Mouse (Mus musculus) neural tube, embryonic 13.5 days (tissue): ENCODE results near the gene Mef2a. TPM values are rescaled to one million over a fixed set of nuclear protein-coding genes. Genes with fewer than 3 reads are reported as not detected.
A peak's percentile ranks its signal among the peaks of the same experiment; 100 is the strongest.

Experiments used
- ATAC-seq: fragments of 200-750 bp; cut with Nextera tagmentation; 2 replicates; pipeline ENCODE4 v1.8.0; 2017; ENCODE audit warnings: low read depth, mild to moderate bottlenecking, moderate TSS enrichment, moderate library complexity
- H3K27ac ChIP-seq: fragments of 300-500 bp; sonication (generic); replicated peaks from 2 replicates; pipeline ENCODE4 v1.5.1; 2015; ENCODE audit warnings: moderate library complexity, mild to moderate bottlenecking, inconsistent platforms
- H3K27me3 ChIP-seq: fragments of 300-500 bp; sonication (generic); 2 replicates; pipeline ENCODE4 v1.6.1; 2015; ENCODE audit warnings: mild to moderate bottlenecking, inconsistent platforms
- H3K36me3 ChIP-seq: fragments of 300-500 bp; sonication (generic); 2 replicates; pipeline ENCODE4 v1.6.1; 2015; ENCODE audit warnings: mild to moderate bottlenecking, inconsistent platforms
- H3K4me1 ChIP-seq: fragments of 300-500 bp; sonication (generic); replicated peaks from 2 replicates; pipeline ENCODE4 v1.6.1; 2015; ENCODE audit warnings: inconsistent platforms
- H3K4me2 ChIP-seq: fragments of 300-500 bp; sonication (generic); 2 replicates; pipeline ENCODE4 v1.6.1; 2015; ENCODE audit warnings: inconsistent platforms, mild to moderate bottlenecking, moderate library complexity
- H3K4me3 ChIP-seq: fragments of 300-500 bp; sonication (generic); 2 replicates; pipeline ENCODE4 v1.5.1; 2015; ENCODE audit warnings: mild to moderate bottlenecking, inconsistent platforms
- H3K9ac ChIP-seq: fragments of 300-500 bp; sonication (generic); 2 replicates; pipeline ENCODE4 v1.6.1; 2015; ENCODE audit warnings: moderate library complexity, mild to moderate bottlenecking, inconsistent platforms
- H3K9me3 ChIP-seq: fragments of 300-500 bp; sonication (generic); 2 replicates; pipeline ENCODE4 v1.6.1; 2016; ENCODE audit warnings: inconsistent platforms
- WGBS: fragments of 180-500 bp; shearing (Covaris S2); methylation state at CpG from one replicate; pipeline ENCODE4 v1.1.7; 2015; 5-methylcytosine and 5-hydroxymethylcytosine counted together
- polyA plus RNA-seq: library from polyadenylated mRNA; unstranded; fragments of >200 nt; fragmentation: Nextera tagmentation; extraction: Ambion mirVana; gene quantifications from 2 replicates; pipeline ENCODE4 v1.2.1, GENCODE M21; 2015

Gene Mef2a
- polyA plus RNA-seq, result 33.5 and 36.1 TPM in 2 replicates

DNA sequence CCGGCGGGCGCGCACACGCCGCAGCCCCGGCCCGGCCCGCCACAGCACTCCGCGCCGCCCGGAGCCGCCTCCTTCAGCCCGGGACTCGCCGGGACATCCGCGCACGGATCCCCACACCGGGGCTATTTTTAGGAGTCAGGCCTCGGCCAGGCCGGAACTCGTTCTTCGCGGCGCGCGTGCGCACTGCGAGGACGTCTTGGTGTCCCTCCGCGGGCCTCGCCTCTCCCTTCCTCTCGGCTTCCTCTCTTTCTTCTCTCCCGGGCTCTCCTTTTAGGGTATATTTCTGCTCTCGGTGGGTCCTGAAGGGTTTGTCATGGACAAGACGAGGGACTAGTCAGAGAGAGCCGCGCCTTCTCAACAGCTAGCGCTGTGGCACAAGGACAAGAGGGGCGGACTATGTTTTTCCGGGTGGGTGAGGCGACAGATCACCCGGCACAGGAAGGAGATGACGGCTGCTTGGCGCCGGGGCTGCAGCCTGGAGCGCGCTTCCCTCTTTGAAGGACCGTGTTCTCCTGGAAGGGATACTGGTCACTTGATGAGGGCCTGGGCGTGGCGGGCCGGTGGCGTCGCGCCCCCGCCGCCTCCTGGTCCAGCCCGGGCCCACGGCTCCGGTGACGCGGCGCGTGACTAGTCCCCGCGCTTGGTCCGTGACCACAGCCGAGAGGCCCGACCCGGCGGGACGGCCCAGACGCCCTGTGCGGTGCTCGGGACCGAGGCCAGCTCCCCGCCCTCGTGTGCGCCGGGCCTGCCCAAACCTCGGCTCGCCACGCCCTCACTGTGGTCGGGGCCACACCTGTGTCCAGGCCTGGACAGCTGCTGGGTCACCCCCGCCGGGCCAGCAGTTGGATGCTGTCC, at the start of gene Mef2a:
Gene Mef2a, minus strand, starts transcription at position 130 of the 855 bp plus-strand sequence.
- H3K27ac ChIP-seq, result peak within 1 kb of the TSS; percentile 100
- peak within 1 kb of the TSS; percentile 92 for H3K4me2 ChIP-seq
- H3K9me3 ChIP-seq, result no peaks in the 10 kb centered on the region
- peak within 1 kb of the TSS; percentile 94 for H3K4me3 ChIP-seq
- WGBS, result under 1% methylated on average over 88 of the region's 89 CpGs
- H3K9ac ChIP-seq, result peak within 1 kb of the TSS; percentile 94
- peak; percentile 95 for ATAC-seq
- no peaks in the 10 kb centered on the region for H3K27me3 ChIP-seq
- H3K4me1 ChIP-seq, result peaks cover 32% of the 10 kb centered on the region
- H3K36me3 ChIP-seq, result no peaks in the 10 kb centered on the region

GRCm38 (mm10) chr7:67421476-67422186, 49.0 kb upstream of the Mef2a start:
- Histone ChIP-seq H3K4me1 (peaks cover 15% of the 10 kb centered on the region), H3K4me3 (no peak overlapping the region), H3K36me3 (no peaks in the 10 kb centered on the region), H3K27ac (peak overlapping the region; percentile 15; the same call in 1 of the 2 replicates), H3K9ac (no peak overlapping the region), H3K4me2 (no peak overlapping the region), H3K9me3 (no peaks in the 10 kb centered on the region), H3K27me3 (no peaks in the 10 kb centered on the region)
- no peak; the same call in 1 of the 2 replicates for ATAC-seq
- WGBS, result 59% methylated on average over 12 of the region's 12 CpGs

GRCm38 (mm10) chr7:67421088-67421475, 48.4 kb upstream of the Mef2a start:
- H3K4me1 ChIP-seq, result peaks cover 15% of the 10 kb centered on the region
- H3K27ac ChIP-seq, result peak overlapping the region; percentile 14; the same call in 1 of the 2 replicates
- ATAC-seq, result no peak
- H3K4me2 ChIP-seq, result no peak overlapping the region
- H3K9ac ChIP-seq, result no peak overlapping the region
- no peaks in the 10 kb centered on the region for H3K27me3 ChIP-seq
- no peaks in the 10 kb centered on the region for H3K9me3 ChIP-seq
- no peaks in the 10 kb centered on the region for H3K36me3 ChIP-seq
- 72% methylated on average over 3 of the region's 3 CpGs for WGBS
- no peak overlapping the region for H3K4me3 ChIP-seq

DNA sequence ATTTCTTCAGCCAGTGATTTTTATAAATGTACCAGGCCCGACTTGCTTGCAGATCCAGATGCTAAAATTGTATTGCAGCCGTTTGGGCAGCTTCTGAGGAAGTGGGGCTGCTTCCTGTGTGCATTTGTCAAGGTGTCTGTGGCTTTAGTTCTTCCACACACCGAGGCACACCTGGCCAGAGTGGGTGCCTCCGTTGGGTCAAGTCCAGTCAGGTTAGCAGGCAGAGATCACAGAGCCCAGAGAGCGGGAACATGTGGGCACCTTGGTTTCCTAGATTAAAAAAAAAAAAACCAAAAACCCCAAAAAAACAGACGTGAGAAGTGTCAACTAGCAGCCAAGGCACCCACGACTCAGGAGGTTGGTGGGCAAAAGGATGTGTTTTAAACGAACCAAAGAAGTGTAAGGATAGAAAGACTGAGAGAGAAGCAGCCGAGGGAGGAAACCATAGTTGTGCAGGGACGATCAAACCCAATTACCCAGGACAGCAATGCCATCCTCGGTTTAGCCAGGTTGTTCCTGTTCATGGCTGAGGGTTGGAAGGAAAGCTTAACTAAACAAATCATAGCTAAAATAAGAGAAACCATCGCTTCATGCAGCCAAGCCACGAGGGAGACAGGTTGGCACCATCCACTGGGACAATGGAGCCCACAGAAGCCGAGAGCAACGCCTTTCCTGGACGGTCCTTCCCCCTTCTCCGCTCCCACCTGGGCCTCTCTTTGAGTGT, 47.1 kb upstream of the Mef2a start:
- H3K4me3 ChIP-seq, result no peak overlapping the region
- no peak overlapping the region for H3K4me2 ChIP-seq
- H3K36me3 ChIP-seq, result no peaks in the 10 kb centered on the region
- no peaks in the 10 kb centered on the region for H3K9me3 ChIP-seq
- H3K27me3 ChIP-seq, result no peaks in the 10 kb centered on the region
- peaks cover 15% of the 10 kb centered on the region for H3K4me1 ChIP-seq
- no peak for ATAC-seq
- no peak overlapping the region for H3K27ac ChIP-seq
- no peak overlapping the region for H3K9ac ChIP-seq
- 88% methylated on average over 17 of the region's 17 CpGs for WGBS

- 96% methylated on average over 5 of the region's 5 CpGs for WGBS
- Histone ChIP-seq H3K9ac (no peak overlapping the region), H3K4me1 (peaks cover 15% of the 10 kb centered on the region), H3K27ac (no peak overlapping the region), H3K27me3 (no peaks in the 10 kb centered on the region), H3K36me3 (no peaks in the 10 kb centered on the region), H3K9me3 (no peaks in the 10 kb centered on the region), H3K4me2 (no peak overlapping the region), H3K4me3 (no peak overlapping the region)
- ATAC-seq, result no peak
These were observed 45.5 kb upstream of the Mef2a start for GRCm38 (mm10) chr7:67418122-67418521.

- Histone ChIP-seq H3K4me1 (no peaks in the 10 kb centered on the region), H3K27ac (no peak overlapping the region), H3K9ac (no peak overlapping the region), H3K4me2 (no peak overlapping the region), H3K27me3 (no peaks in the 10 kb centered on the region), H3K9me3 (no peaks in the 10 kb centered on the region), H3K36me3 (no peaks in the 10 kb centered on the region), H3K4me3 (no peak overlapping the region)
- 83% methylated on average over 8 of the region's 8 CpGs for WGBS
- no peak for ATAC-seq
These were observed 42.1 kb upstream of the Mef2a start for GRCm38 (mm10) chr7:67414766-67415165.

DNA sequence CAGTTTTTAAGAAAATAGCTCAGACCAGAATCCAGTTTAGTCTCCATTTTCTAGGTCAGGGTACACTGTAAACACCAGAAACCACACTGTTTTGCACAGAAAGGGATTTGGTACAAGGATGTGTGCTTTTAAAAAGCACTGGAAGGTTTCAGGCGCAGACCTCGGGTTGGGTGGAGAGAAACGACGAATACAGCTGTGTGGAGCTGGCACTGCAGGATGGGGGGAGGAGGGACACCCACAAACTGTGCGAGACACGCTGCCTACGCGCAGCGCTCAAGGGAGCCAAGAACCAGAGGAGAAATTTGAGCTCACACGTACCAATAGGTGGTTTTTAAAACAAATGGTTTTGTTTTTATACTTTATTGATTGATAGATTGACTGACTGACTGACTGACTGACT, 40.0 kb upstream of the Mef2a start:
- Histone ChIP-seq H3K9me3 (no peaks in the 10 kb centered on the region), H3K27me3 (no peaks in the 10 kb centered on the region), H3K27ac (no peak overlapping the region), H3K4me1 (no peaks in the 10 kb centered on the region), H3K9ac (no peak overlapping the region), H3K4me2 (no peak overlapping the region), H3K4me3 (no peak overlapping the region), H3K36me3 (no peaks in the 10 kb centered on the region)
- no peak for ATAC-seq
- WGBS, result 79% methylated on average over 10 of the region's 10 CpGs

GRCm38 (mm10) chr7:67407019-67407418, 34.4 kb upstream of the Mef2a start:
- no peaks in the 10 kb centered on the region for H3K27me3 ChIP-seq
- no peak overlapping the region for H3K4me2 ChIP-seq
- H3K36me3 ChIP-seq, result no peaks in the 10 kb centered on the region
- no peaks in the 10 kb centered on the region for H3K4me1 ChIP-seq
- 83% methylated on average over 2 of the region's 2 CpGs for WGBS
- no peak overlapping the region for H3K4me3 ChIP-seq
- no peaks in the 10 kb centered on the region for H3K9me3 ChIP-seq
- H3K27ac ChIP-seq, result no peak overlapping the region
- H3K9ac ChIP-seq, result no peak overlapping the region
- no peak for ATAC-seq

DNA sequence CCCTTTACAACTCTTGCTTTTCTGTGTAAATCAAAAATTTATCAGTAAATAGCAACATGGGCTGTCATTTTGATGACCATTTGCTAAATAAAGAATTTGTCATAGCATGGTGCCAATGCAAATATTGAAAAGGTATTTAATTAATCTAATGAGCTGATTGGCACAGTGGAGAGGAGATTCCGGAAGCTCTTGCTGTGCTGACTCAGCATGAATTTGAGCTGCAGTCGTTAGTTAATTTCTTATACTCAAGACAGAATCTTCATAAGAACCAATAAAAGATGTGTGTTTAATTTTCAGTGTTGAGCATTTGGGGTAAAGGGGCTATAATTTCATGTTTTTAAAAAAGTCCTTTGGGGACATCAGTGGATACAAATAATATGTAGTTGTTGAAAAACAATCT, 31.5 kb upstream of the Mef2a start:
- H3K4me3 ChIP-seq, result no peak overlapping the region
- no peaks in the 10 kb centered on the region for H3K27me3 ChIP-seq
- no peaks in the 10 kb centered on the region for H3K9me3 ChIP-seq
- no peak overlapping the region for H3K9ac ChIP-seq
- no peak overlapping the region for H3K27ac ChIP-seq
- WGBS, result 70% methylated on average over 2 of the region's 2 CpGs
- no peaks in the 10 kb centered on the region for H3K36me3 ChIP-seq
- no peak overlapping the region for H3K4me2 ChIP-seq
- no peaks in the 10 kb centered on the region for H3K4me1 ChIP-seq
- ATAC-seq, result no peak

DNA sequence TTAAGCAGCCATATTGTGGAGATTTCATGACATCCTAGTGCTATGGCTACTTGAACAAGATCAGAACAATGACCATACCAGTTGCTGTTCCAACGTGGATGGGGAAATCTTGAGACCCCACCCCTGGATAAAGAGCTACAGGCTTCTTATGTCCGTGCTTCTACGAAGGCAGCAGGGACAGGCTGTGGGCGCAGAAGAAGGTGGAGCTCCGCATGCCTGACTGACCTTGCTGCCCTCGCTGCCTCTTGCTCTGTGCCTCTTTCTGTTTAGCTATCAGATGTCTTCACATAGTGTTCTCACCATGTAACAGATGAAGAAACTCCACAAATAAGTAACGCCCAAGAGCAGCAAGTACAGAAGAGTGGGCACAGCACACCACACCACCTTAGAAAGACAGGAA, 29.7 kb upstream of the Mef2a start:
- Histone ChIP-seq H3K27me3 (no peaks in the 10 kb centered on the region), H3K4me1 (no peaks in the 10 kb centered on the region), H3K27ac (no peak overlapping the region), H3K4me3 (no peak overlapping the region), H3K36me3 (no peaks in the 10 kb centered on the region), H3K9me3 (no peaks in the 10 kb centered on the region), H3K9ac (no peak overlapping the region), H3K4me2 (no peak overlapping the region)
- WGBS, result 84% methylated on average over 7 of the region's 7 CpGs
- ATAC-seq, result no peak

DNA sequence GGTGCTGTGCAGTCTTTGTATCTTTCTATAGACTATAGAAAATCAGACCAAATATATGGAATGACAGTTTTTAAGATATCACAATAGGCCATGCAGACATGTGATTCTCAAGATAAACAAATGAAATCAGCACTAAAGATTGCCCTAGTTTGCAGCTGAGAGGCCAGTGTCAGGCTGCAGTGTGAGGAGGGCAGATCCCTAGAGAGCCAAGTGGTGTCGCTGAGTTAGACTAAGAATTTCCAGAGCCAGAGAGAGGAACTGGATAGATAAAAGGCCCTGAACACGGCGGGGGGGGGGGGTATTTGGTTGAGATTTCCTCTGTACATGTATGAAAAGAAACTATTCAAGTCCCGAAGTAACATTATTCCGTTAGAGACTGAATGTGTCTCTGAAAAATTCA, 28.7 kb upstream of the Mef2a start:
- H3K4me2 ChIP-seq, result no peak overlapping the region
- H3K4me1 ChIP-seq, result no peaks in the 10 kb centered on the region
- H3K36me3 ChIP-seq, result no peaks in the 10 kb centered on the region
- no peak for ATAC-seq
- no peak overlapping the region for H3K9ac ChIP-seq
- H3K27ac ChIP-seq, result no peak overlapping the region
- no peak overlapping the region for H3K4me3 ChIP-seq
- 63% methylated on average over 5 of the region's 5 CpGs for WGBS
- H3K27me3 ChIP-seq, result no peaks in the 10 kb centered on the region
- no peaks in the 10 kb centered on the region for H3K9me3 ChIP-seq

DNA sequence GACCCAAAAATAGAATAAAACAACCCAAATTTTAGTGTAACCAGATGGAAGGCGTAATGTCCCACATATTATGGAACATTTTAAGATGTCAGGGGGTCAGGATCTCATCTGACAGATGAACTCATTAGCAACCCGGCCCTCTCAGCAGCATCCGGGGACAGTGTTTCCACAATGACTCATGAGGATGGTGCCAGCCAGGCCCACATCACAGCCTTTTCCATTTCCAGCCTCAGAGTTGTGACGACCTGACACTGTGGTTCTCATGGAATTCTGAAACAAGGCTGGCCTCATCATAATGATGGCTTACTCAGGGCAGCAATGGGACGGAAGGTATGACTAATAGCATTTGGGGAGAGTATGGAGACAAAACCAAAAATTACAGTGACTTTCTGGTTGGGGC, 18.1 kb upstream of the Mef2a start:
- Histone ChIP-seq H3K27me3 (no peaks in the 10 kb centered on the region), H3K4me3 (no peak overlapping the region), H3K9ac (no peak overlapping the region), H3K4me1 (no peaks in the 10 kb centered on the region), H3K36me3 (no peaks in the 10 kb centered on the region), H3K27ac (no peak overlapping the region), H3K9me3 (no peaks in the 10 kb centered on the region), H3K4me2 (no peak overlapping the region)
- ATAC-seq, result no peak
- 79% methylated on average over 5 of the region's 5 CpGs for WGBS
